Mouse (Mus musculus) hindbrain, postnatal 0 days (tissue): ENCODE measurements at regions not wholly inside any gene's neighbourhood (a gene's known extent, or its start where the extent isn't known, plus 50 kb on each side); places are given as distances from the start of the nearest gene placed in this dataset.

Experiments used
- ATAC-seq: fragments of 200-750 bp; cut with Nextera tagmentation; 2 replicates; pipeline ENCODE4 v1.8.0; 2017; ENCODE audit warnings: mild to moderate bottlenecking, moderate TSS enrichment, moderate library complexity
- DNase-seq: peaks from one replicate; pipeline ENCODE4 v3.0.0-alpha.2; 2015; ENCODE audit warnings: low spot score
- H3K27ac ChIP-seq: fragments of 300-500 bp; sonication (generic); 2 replicates; pipeline ENCODE4 v1.5.1; 2014; ENCODE audit warnings: mild to moderate bottlenecking
- H3K27me3 ChIP-seq: fragments of 300-500 bp; sonication (generic); 2 replicates; pipeline ENCODE4 v1.6.1; 2014; ENCODE audit warnings: low read length, mixed read lengths; ENCODE audit not compliant: insufficient read depth
- H3K36me3 ChIP-seq: fragments of 300-500 bp; sonication (generic); 2 replicates; pipeline ENCODE4 v1.6.1; 2014; ENCODE audit warnings: low read length, mixed read lengths; ENCODE audit not compliant: insufficient read depth
- H3K4me1 ChIP-seq: fragments of 300-500 bp; sonication (generic); 2 replicates; pipeline ENCODE4 v1.6.1; 2014; ENCODE audit warnings: antibody characterized with exemption, low read length, mixed read lengths; ENCODE audit not compliant: insufficient read depth
- H3K4me2 ChIP-seq: fragments of 300-500 bp; sonication (generic); 2 replicates; pipeline ENCODE4 v1.6.1; 2014; ENCODE audit warnings: low read depth, mild to moderate bottlenecking, low read length, moderate library complexity, mixed read lengths
- H3K4me3 ChIP-seq: fragments of 300-500 bp; sonication (generic); 2 replicates; pipeline ENCODE4 v1.5.1; 2014; ENCODE audit warnings: low read length
- H3K9ac ChIP-seq: fragments of 300-500 bp; sonication (generic); replicated peaks from 2 replicates; pipeline ENCODE4 v1.6.1; 2014; ENCODE audit warnings: mild to moderate bottlenecking, low read length, moderate library complexity, mixed read lengths
- H3K9me3 ChIP-seq: fragments of 300-500 bp; sonication (generic); 2 replicates; pipeline ENCODE4 v1.6.1; 2016; ENCODE audit warnings: low read length, mixed read lengths
- CTCF ChIP-seq: IDR thresholded peaks from 2 replicates; pipeline ENCODE4 v1.5.1; 2016; ENCODE audit warnings: antibody characterized with exemption, control low read depth, low read depth
- WGBS: fragments of 180-500 bp; shearing (Covaris S2); extraction: QIAGEN DNeasy Blood & Tissue Kit; methylation state at CpG from one replicate; pipeline ENCODE4 v1.1.7; 2014; 5-methylcytosine and 5-hydroxymethylcytosine counted together

DNA sequence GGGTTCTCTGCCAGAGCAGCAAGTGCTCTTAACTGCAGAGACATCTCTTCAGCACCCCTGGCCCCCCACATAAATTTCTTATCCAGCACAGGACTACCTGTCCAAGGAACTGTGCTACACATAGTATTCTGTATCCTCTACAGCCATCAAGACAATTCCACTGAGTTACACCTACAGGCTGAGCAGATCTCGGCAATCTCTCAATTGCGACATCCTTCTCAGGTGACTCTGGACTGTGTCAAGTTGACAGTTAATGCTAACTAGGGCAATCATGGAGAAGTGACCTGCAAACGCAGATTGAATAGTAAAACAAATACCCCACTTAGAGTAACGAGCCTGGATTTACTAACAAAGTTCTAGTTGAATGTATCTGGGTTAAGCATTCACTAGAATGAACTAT, 100.1 kb upstream of the Rab3gap2 start:
- no peaks in the 10 kb centered on the region for H3K27me3 ChIP-seq
- H3K27ac ChIP-seq: no peak overlapping the region
- no peak overlapping the region for H3K4me3 ChIP-seq
- no peak overlapping the region for H3K4me2 ChIP-seq
- no peaks in the 10 kb centered on the region for H3K4me1 ChIP-seq
- DNase-seq (no peak), ATAC-seq (no peak)
- WGBS: 90% methylated on average over 4 of the region's 4 CpGs
- H3K9ac ChIP-seq: no peak overlapping the region
- H3K36me3 ChIP-seq: no peaks in the 10 kb centered on the region
- no peaks in the 10 kb centered on the region for H3K9me3 ChIP-seq
- TF ChIP-seq CTCF: no peak

DNA sequence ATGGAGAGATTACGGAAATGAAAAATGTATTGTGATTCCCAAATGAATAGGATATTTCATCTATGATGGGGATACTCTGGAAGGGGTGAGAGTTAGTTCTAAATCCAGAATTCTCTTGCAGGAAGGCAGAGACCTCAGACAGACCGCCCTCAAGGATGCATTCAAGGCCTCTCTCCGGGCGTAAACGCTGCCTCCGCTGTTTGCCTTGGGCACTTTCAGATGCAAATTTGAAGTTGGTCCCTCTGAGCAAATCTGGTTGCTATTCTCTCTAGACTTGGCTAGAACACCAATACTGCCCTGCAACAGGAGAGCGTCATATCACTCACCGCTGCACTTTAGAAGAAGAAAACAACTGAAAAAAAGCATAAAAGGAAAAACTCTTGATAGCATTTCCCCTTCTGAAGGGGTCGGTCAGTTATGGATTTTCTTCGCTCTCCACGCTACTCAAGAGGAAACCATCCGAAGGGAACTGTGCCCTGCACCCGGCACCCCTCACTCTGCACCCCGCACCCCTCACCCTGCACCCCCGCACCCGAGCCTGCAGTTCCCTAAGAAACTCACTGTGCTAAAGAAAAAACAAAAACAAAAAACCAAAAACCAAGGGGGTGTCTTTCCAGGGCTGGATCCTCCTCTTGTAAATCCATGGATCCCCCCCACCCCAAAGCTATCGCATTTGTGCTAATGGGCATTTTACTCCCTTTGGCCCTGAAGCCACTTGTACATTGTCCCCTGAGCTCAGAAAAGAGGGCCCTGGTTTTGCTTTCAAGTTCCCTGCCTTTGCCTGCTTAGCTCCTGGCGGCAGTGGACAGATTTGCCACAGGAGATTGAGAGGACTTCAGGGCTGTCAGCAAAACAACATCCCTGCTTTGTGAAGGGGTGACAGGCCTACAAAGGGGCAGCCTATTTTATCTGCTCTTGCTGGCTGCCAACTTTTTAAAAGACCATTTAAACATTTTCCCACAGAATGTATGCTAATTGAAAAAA, 99.9 kb upstream of the Mark1 start:
- Histone ChIP-seq H3K4me3 (no peak overlapping the region), H3K27ac (no peak overlapping the region), H3K4me1 (no peaks in the 10 kb centered on the region; the same call in 1 of the 2 replicates), H3K27me3 (no peaks in the 10 kb centered on the region; the same call in 1 of the 2 replicates), H3K4me2 (no peak overlapping the region), H3K36me3 (no peaks in the 10 kb centered on the region), H3K9ac (no peak overlapping the region), H3K9me3 (no peaks in the 10 kb centered on the region)
- DNase-seq (peak; percentile 28), ATAC-seq (no peak)
- no peak for TF ChIP-seq CTCF
- 17% methylated on average over 18 of the region's 18 CpGs for WGBS

DNA sequence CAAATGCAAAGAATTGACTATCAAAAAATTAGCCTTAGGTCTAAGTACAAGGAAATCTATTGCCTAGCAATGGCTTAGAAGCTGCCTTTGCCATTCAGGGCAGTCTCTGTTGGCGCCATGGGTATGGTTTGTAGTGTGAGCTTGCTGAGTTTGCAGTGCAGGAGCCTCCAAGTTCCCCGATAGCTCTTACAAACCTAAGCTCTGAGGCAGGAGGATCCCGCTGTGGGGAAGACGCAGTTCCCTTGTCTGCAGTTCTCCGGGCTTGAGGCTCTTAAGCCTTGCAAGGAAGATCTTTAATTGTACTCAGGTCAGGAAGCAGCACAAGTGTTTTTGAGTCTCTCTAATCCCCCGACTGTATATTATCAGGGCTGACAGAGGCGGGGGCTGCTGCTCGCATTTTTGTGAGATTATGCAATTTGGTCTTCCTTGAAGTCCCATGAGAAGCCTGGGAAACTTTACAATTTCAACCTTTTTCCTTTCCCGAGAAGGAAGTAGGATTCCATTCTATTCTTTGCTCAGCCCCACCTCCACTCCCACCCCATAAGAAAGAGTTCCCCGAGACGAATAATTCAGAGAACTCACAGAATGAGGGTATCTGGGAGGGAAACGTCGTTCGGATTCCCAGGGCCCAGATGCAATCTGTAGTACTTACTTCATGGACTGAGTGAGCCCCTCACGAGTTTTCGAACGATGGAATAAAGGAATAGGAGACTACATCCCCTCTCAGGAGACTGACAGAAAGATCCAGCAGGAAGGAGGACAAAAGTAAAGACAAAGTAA, 99.0 kb upstream of the Mark1 start:
- H3K4me3 ChIP-seq: no peak overlapping the region
- H3K4me1 ChIP-seq: no peaks in the 10 kb centered on the region; the same call in 1 of the 2 replicates
- WGBS: 17% methylated on average over 17 of the region's 17 CpGs
- DNase-seq (no peak), ATAC-seq (no peak)
- H3K36me3 ChIP-seq: no peaks in the 10 kb centered on the region
- H3K9ac ChIP-seq: no peak overlapping the region
- no peaks in the 10 kb centered on the region; the same call in 1 of the 2 replicates for H3K27me3 ChIP-seq
- H3K27ac ChIP-seq: no peak overlapping the region
- no peak overlapping the region for H3K4me2 ChIP-seq
- TF ChIP-seq CTCF: no peak
- H3K9me3 ChIP-seq: no peaks in the 10 kb centered on the region

DNA sequence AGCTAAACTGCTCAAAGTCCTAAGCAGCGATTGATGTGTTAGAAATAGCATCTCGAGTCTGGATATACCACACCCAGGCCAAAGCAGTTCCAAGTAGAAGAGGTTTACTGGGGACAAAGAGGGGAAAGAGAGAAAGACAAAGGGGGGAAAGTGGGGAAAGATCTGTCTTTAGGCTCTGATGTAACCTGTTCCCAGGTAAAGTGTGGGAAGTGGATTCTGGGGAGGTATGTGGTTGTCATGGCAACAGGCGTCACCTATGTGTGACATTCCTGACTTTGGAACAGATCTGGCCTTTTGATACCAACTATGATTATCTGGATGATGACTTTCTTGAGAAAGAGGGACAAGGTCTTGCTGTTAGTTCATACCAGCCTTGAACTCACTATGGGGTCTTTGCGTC, 97.4 kb upstream of the Mark1 start:
- no peak for TF ChIP-seq CTCF
- H3K9me3 ChIP-seq: no peaks in the 10 kb centered on the region
- H3K4me1 ChIP-seq: no peaks in the 10 kb centered on the region; the same call in 1 of the 2 replicates
- no peak overlapping the region for H3K4me3 ChIP-seq
- no peaks in the 10 kb centered on the region; the same call in 1 of the 2 replicates for H3K27me3 ChIP-seq
- DNase-seq: no peak
- H3K27ac ChIP-seq: no peak overlapping the region
- 84% methylated on average over 4 of the region's 4 CpGs for WGBS
- no peak overlapping the region for H3K4me2 ChIP-seq
- no peak overlapping the region for H3K9ac ChIP-seq
- ATAC-seq: no peak
- H3K36me3 ChIP-seq: no peaks in the 10 kb centered on the region

DNA sequence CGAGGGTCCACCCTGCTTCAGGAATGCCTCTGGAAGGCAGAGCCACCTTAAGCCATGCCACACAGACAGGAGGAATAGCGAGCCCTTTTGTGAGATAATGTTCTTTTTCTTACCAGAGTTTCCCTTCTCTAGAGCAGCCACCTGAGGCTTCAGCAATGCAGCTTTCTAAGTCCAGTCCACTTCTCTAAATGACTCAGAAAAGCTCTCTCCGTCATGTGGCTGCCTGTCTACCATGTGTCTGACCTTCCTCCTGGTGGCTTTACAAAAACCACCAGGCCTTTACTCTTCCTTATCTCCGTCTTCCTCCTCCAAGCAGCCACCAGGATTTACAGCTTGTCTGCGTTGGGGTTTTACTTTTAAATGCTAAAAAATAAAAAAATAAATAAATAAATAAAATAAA, 93.4 kb upstream of the Mark1 start:
- Histone ChIP-seq H3K9ac (no peak overlapping the region), H3K27me3 (no peaks in the 10 kb centered on the region; the same call in 1 of the 2 replicates), H3K4me3 (no peak overlapping the region), H3K9me3 (no peaks in the 10 kb centered on the region), H3K4me1 (no peaks in the 10 kb centered on the region), H3K4me2 (no peak overlapping the region), H3K27ac (no peak overlapping the region), H3K36me3 (no peaks in the 10 kb centered on the region)
- DNase-seq (no peak), ATAC-seq (no peak)
- no peak for TF ChIP-seq CTCF
- WGBS: 91% methylated on average over 5 of the region's 5 CpGs

DNA sequence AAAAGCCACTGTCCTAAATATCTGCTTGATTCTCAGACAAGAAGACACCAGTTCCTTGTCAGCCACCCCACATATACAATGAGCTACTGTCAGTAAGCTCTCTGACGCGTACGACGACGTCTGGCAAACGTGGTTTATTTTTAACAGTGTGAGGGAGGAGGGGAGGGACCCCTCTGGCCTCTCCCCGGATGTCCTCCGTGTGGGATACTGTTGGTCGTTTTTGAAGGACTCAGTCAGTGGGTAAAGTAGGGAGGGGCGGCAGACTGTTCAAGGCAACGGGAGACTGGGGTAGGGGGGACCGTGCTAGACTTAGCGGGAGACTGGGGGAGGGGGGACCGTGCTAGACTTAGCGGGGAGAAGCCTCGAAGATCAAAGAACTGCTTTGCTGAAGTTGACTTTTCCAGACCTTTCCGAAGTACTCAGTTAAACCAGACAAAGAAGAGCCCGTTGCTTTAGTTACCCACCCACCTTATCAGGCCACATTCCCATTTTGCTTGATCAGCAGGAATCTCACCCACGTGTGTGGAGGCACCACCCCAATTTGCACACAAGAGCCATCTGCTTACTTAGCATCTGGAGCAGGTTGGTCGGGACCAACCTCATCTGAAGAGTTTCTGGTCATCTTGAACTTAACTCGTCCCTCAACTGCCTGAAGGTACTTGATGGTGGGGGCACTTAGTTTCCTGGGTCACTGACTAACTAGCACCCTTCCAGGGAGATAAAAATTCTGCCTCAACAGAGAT, 92.6 kb upstream of the Mark1 start:
- no peaks in the 10 kb centered on the region for H3K27me3 ChIP-seq
- H3K4me2 ChIP-seq: no peak overlapping the region
- DNase-seq (no peak), ATAC-seq (no peak)
- H3K9me3 ChIP-seq: no peaks in the 10 kb centered on the region
- no peak overlapping the region for H3K27ac ChIP-seq
- H3K36me3 ChIP-seq: no peaks in the 10 kb centered on the region
- no peak for TF ChIP-seq CTCF
- H3K4me3 ChIP-seq: no peak overlapping the region
- H3K9ac ChIP-seq: no peak overlapping the region
- H3K4me1 ChIP-seq: no peaks in the 10 kb centered on the region
- WGBS: 37% methylated on average over 21 of the region's 21 CpGs
